Mouse (Mus musculus): ENCODE measurements around the gene Epas1.

The Epas1 gene

GRCm38 (mm10) chr17:86827391-86828165 is 74.1 kb downstream of the Epas1 start:
- in situ Hi-C loops (cut with MseI, MboI) = no loop called here

- in situ Hi-C loops (cut with MseI, MboI) = no loop called here
These were observed 75.0 kb downstream of the Epas1 start for GRCm38 (mm10) chr17:86828500-86828899.

GRCm38 (mm10) chr17:86829383-86830175 is 76.1 kb downstream of the Epas1 start:
- in situ Hi-C loops (cut with MseI, MboI) = no loop called here

GRCm38 (mm10) chr17:86830893-86831292 is 77.4 kb downstream of the Epas1 start:
- in situ Hi-C loops (cut with MseI, MboI) = no loop called here

GRCm38 (mm10) chr17:86832562-86833327 is 79.2 kb downstream of the Epas1 start:
- in situ Hi-C loops (cut with MseI, MboI) = no loop called here

- in situ Hi-C loops (cut with MseI, MboI) = no loop called here
These were observed 80.4 kb downstream of the Epas1 start for GRCm38 (mm10) chr17:86833945-86834344.

- in situ Hi-C loops (cut with MseI, MboI) = no loop called here
These were observed 85.8 kb downstream of the Epas1 start for GRCm38 (mm10) chr17:86839308-86839707.

- in situ Hi-C loops (cut with MseI, MboI) = no loop called here
These were observed 97.3 kb downstream of the Epas1 start for GRCm38 (mm10) chr17:86850700-86851337.

GRCm38 (mm10) chr17:86851782-86852181 is 98.3 kb downstream of the Epas1 start:
- in situ Hi-C loops (cut with MseI, MboI) = no loop called here

- in situ Hi-C loops (cut with MseI, MboI) = no loop called here
These were observed 99.1 kb downstream of the Epas1 start for GRCm38 (mm10) chr17:86852591-86853031.

- in situ Hi-C loops (cut with MseI, MboI) = no loop called here
These were observed 117.1 kb downstream of the Epas1 start for GRCm38 (mm10) chr17:86870586-86870985.

- in situ Hi-C loops (cut with MseI, MboI) = no loop called here
These were observed 119.1 kb downstream of the Epas1 start for GRCm38 (mm10) chr17:86872643-86873042.

GRCm38 (mm10) chr17:86876940-86877339 is 123.4 kb downstream of the Epas1 start:
- in situ Hi-C loops (cut with MseI, MboI) = no loop called here

GRCm38 (mm10) chr17:86877747-86878146 is 124.2 kb downstream of the Epas1 start:
- in situ Hi-C loops (cut with MseI, MboI) = no loop called here

- in situ Hi-C loops (cut with MseI, MboI) = no loop called here
These were observed 126.6 kb downstream of the Epas1 start for GRCm38 (mm10) chr17:86880056-86880455.

- in situ Hi-C loops (cut with MseI, MboI) = no loop called here
These were observed 127.1 kb downstream of the Epas1 start for GRCm38 (mm10) chr17:86880461-86881044.
